ENCODE assay signal across 8 mouse cellular contexts in genomic region chr12:111705186-111705973, GRCm38 (mm10). TPM values are rescaled to one million over a fixed set of nuclear protein-coding genes. Genes with fewer than 3 reads are reported as not detected.
DNase-seq lines count a peak whose midpoint lies in the region; ATAC-seq lines count a peak whose summit lies in the region.

No protein-coding gene starts in this region.

- DNase-seq in embryonic facial prominence, embryonic 10.5 days (ENCODE audit: low spot score), result no peak
- DNase-seq in brain, adult 2 months (ENCODE audit: low read depth, low spot score), result peak; percentile 45
- DNase-seq in kidney, postnatal 4 days, result peak; percentile 65 to 73
- no peak for DNase-seq in right cerebral cortex, postnatal 10 days (ENCODE audit: low spot score in 2 of 2)
- no peak for DNase-seq in cerebellum, postnatal 4 days (ENCODE audit: low spot score in 2 of 2)

- peak overlapping the region; percentile 20; the same call in 1 of the 2 replicates for H3K9ac ChIP-seq in embryonic facial prominence, embryonic 12.5 days
- H3K9ac ChIP-seq in heart, embryonic 16.5 days (ENCODE audit: low read length), result peak overlapping the region; percentile 45; the same call in 1 of the 2 replicates

- H3K36me3 ChIP-seq in embryonic facial prominence, embryonic 12.5 days, result peaks cover 28% of the 10 kb centered on the region
- peaks cover 38% of the 10 kb centered on the region for H3K36me3 ChIP-seq in embryonic facial prominence, embryonic 10.5 days (replicated peaks)
- H3K36me3 ChIP-seq in heart, embryonic 16.5 days (ENCODE audit: control insufficient read depth, insufficient read depth), result peaks cover 16% of the 10 kb centered on the region

- H3K4me1 ChIP-seq in embryonic facial prominence, embryonic 12.5 days, result peaks cover 15% of the 10 kb centered on the region
- peaks cover 26% of the 10 kb centered on the region for H3K4me1 ChIP-seq in embryonic facial prominence, embryonic 10.5 days
- H3K4me1 ChIP-seq in heart, embryonic 16.5 days (ENCODE audit: control insufficient read depth, insufficient read depth, low read length), result peaks cover 28% of the 10 kb centered on the region

- no peak overlapping the region for H3K4me2 ChIP-seq in embryonic facial prominence, embryonic 12.5 days (replicated peaks)
- no peak overlapping the region for H3K4me2 ChIP-seq in heart, embryonic 16.5 days (ENCODE audit: low read depth, low read length)

- H3K27me3 ChIP-seq in embryonic facial prominence, embryonic 12.5 days, result no peaks in the 10 kb centered on the region
- H3K27me3 ChIP-seq in embryonic facial prominence, embryonic 10.5 days (replicated peaks; ENCODE audit: low read depth, poor library complexity, severe bottlenecking), result no peaks in the 10 kb centered on the region
- no peaks in the 10 kb centered on the region for H3K27me3 ChIP-seq in heart, embryonic 16.5 days (ENCODE audit: control insufficient read depth, insufficient read depth, low read length)

- H3K27ac ChIP-seq in embryonic facial prominence, embryonic 12.5 days, result no peak overlapping the region; the same call in 1 of the 2 replicates
- no peak overlapping the region for H3K27ac ChIP-seq in embryonic facial prominence, embryonic 10.5 days (replicated peaks)
- peak overlapping the region; percentile 82 for H3K27ac ChIP-seq in heart, embryonic 16.5 days (ENCODE audit: low read length)

- no peak for ATAC-seq in embryonic facial prominence, embryonic 12.5 days (ENCODE audit: insufficient number of reproducible peaks, insufficient read depth, low FRiP score, low TSS enrichment)
- ATAC-seq in heart, embryonic 16.5 days (replicated peaks; ENCODE audit: extremely low read depth, insufficient read depth, low FRiP score), result peak; percentile 70
- ATAC-seq in megakaryocyte, adult 5-6 weeks (ENCODE audit: poor library complexity, severe bottlenecking), result no peak

- WGBS in embryonic facial prominence, embryonic 12.5 days, result 69% methylated on average over 15 of the region's 15 CpGs
- WGBS in embryonic facial prominence, embryonic 10.5 days, result 76% methylated on average over 15 of the region's 15 CpGs
- 41% methylated on average over 15 of the region's 15 CpGs for WGBS in heart, embryonic 16.5 days

- no peak overlapping the region for H3K4me3 ChIP-seq in embryonic facial prominence, embryonic 12.5 days
- no peak overlapping the region for H3K4me3 ChIP-seq in embryonic facial prominence, embryonic 10.5 days
- no peak overlapping the region for H3K4me3 ChIP-seq in heart, embryonic 16.5 days (ENCODE audit: low read length)

- no peaks in the 10 kb centered on the region for H3K9me3 ChIP-seq in embryonic facial prominence, embryonic 12.5 days
- no peaks in the 10 kb centered on the region for H3K9me3 ChIP-seq in embryonic facial prominence, embryonic 10.5 days
- H3K9me3 ChIP-seq in heart, embryonic 16.5 days (replicated peaks; ENCODE audit: control insufficient read depth, low read length), result no peaks in the 10 kb centered on the region

RNA-seq across cellular contexts. Expression of gene Bag5, which starts 7.7 kb away (rescaled TPM):
- polyA plus RNA-seq in embryonic facial prominence, embryonic 12.5 days (2016; fragmentation: Nextera tagmentation; extraction: Ambion mirVana), result 59.7 and 61.3 TPM in 2 replicates
- polyA plus RNA-seq in embryonic facial prominence, embryonic 10.5 days (2016; fragmentation: Nextera tagmentation; extraction: Ambion mirVana), result 50.2 and 58.0 TPM in 2 replicates
- polyA plus RNA-seq in heart, embryonic 16.5 days (2015; fragmentation: Nextera tagmentation; extraction: Ambion mirVana), result 40.9 and 42.9 TPM in 2 replicates
- 10.8 and 11.4 TPM in 2 replicates for total RNA-seq in megakaryocyte, adult 5-6 weeks (2015)
- 19.1 and 21.8 TPM in 2 replicates for total RNA-seq in megakaryocyte, adult 5-6 weeks (2017)

RNA-seq across cellular contexts. Expression of gene Apopt1, which starts 7.7 kb away (rescaled TPM):
- 53.0 and 59.7 TPM in 2 replicates for polyA plus RNA-seq in embryonic facial prominence, embryonic 12.5 days (2016; fragmentation: Nextera tagmentation; extraction: Ambion mirVana)
- polyA plus RNA-seq in embryonic facial prominence, embryonic 10.5 days (2016; fragmentation: Nextera tagmentation; extraction: Ambion mirVana), result 56.2 and 56.4 TPM in 2 replicates
- 40.2 and 43.9 TPM in 2 replicates for polyA plus RNA-seq in heart, embryonic 16.5 days (2015; fragmentation: Nextera tagmentation; extraction: Ambion mirVana)
- total RNA-seq in megakaryocyte, adult 5-6 weeks (2015), result 44.6 and 45.0 TPM in 2 replicates
- total RNA-seq in megakaryocyte, adult 5-6 weeks (2017), result 60.6 and 61.0 TPM in 2 replicates

RNA-seq across cellular contexts. Expression of gene Trmt61a, which starts 27.5 kb away (rescaled TPM):
- 13.3 and 15.1 TPM in 2 replicates for polyA plus RNA-seq in embryonic facial prominence, embryonic 12.5 days (2016; fragmentation: Nextera tagmentation; extraction: Ambion mirVana)
- polyA plus RNA-seq in embryonic facial prominence, embryonic 10.5 days (2016; fragmentation: Nextera tagmentation; extraction: Ambion mirVana), result 17.7 and 19.6 TPM in 2 replicates
- 7.7 and 8.5 TPM in 2 replicates for polyA plus RNA-seq in heart, embryonic 16.5 days (2015; fragmentation: Nextera tagmentation; extraction: Ambion mirVana)
- total RNA-seq in megakaryocyte, adult 5-6 weeks (2015), result 2.3 and 3.2 TPM in 2 replicates
- 2.2 and 3.8 TPM in 2 replicates for total RNA-seq in megakaryocyte, adult 5-6 weeks (2017)

RNA-seq across cellular contexts. Expression of gene Ckb, which starts 33.2 kb away (rescaled TPM):
- polyA plus RNA-seq in embryonic facial prominence, embryonic 12.5 days (2016; fragmentation: Nextera tagmentation; extraction: Ambion mirVana), result 339 and 355 TPM in 2 replicates
- polyA plus RNA-seq in embryonic facial prominence, embryonic 10.5 days (2016; fragmentation: Nextera tagmentation; extraction: Ambion mirVana), result 479 and 683 TPM in 2 replicates
- 388 and 414 TPM in 2 replicates for polyA plus RNA-seq in heart, embryonic 16.5 days (2015; fragmentation: Nextera tagmentation; extraction: Ambion mirVana)
- 8.0 and 9.7 TPM in 2 replicates for total RNA-seq in megakaryocyte, adult 5-6 weeks (2015)
- 22.0 and 23.1 TPM in 2 replicates for total RNA-seq in megakaryocyte, adult 5-6 weeks (2017)

RNA-seq across cellular contexts. Expression of gene Klc1, which starts 53.3 kb away (rescaled TPM):
- polyA plus RNA-seq in embryonic facial prominence, embryonic 12.5 days (2016; fragmentation: Nextera tagmentation; extraction: Ambion mirVana), result 149 and 157 TPM in 2 replicates
- polyA plus RNA-seq in embryonic facial prominence, embryonic 10.5 days (2016; fragmentation: Nextera tagmentation; extraction: Ambion mirVana), result 130 and 131 TPM in 2 replicates
- 125 and 134 TPM in 2 replicates for polyA plus RNA-seq in heart, embryonic 16.5 days (2015; fragmentation: Nextera tagmentation; extraction: Ambion mirVana)
- 36.3 and 36.7 TPM in 2 replicates for total RNA-seq in megakaryocyte, adult 5-6 weeks (2015)
- total RNA-seq in megakaryocyte, adult 5-6 weeks (2017), result 72.7 and 83.1 TPM in 2 replicates

Comparison
In these comparisons a context has a peak if more than half of its experiments do, and no peak if none do; other contexts are left out.
1. DNase-seq: peak in brain, adult 2 months (single experiment) and kidney, postnatal 4 days (2 of 2); none in embryonic facial prominence, embryonic 10.5 days (single experiment), right cerebral cortex, postnatal 10 days (0 of 2) and cerebellum, postnatal 4 days (0 of 2).